Mouse (Mus musculus): ENCODE data around the gene D930007J09Rik.

GRCm38 (mm10) chr13:32759036-32759435 lies 43.6 kb downstream of the D930007J09Rik start:
- no peak for TF ChIP-seq CTCF (IDR thresholded peaks at IDR 0.05; ENCODE audit: low read depth, low read length)
- no peak for TF ChIP-seq GATA1 (IDR thresholded peaks at IDR 0.05; ENCODE audit: borderline replicate concordance, low read length)
- no peak for TF ChIP-seq POLR2AphosphoS5 (IDR thresholded peaks at IDR 0.05; ENCODE audit: insufficient replicate concordance, low read depth, low read length)
- TF ChIP-seq GATA2 (IDR thresholded peaks at IDR 0.05; ENCODE audit: borderline replicate concordance, low read depth, low read length) = no peak

Data from G1E (cell line).